Mouse (Mus musculus): Measurements from ENCODE around the gene Dgka.

Gene Dgka

DNA sequence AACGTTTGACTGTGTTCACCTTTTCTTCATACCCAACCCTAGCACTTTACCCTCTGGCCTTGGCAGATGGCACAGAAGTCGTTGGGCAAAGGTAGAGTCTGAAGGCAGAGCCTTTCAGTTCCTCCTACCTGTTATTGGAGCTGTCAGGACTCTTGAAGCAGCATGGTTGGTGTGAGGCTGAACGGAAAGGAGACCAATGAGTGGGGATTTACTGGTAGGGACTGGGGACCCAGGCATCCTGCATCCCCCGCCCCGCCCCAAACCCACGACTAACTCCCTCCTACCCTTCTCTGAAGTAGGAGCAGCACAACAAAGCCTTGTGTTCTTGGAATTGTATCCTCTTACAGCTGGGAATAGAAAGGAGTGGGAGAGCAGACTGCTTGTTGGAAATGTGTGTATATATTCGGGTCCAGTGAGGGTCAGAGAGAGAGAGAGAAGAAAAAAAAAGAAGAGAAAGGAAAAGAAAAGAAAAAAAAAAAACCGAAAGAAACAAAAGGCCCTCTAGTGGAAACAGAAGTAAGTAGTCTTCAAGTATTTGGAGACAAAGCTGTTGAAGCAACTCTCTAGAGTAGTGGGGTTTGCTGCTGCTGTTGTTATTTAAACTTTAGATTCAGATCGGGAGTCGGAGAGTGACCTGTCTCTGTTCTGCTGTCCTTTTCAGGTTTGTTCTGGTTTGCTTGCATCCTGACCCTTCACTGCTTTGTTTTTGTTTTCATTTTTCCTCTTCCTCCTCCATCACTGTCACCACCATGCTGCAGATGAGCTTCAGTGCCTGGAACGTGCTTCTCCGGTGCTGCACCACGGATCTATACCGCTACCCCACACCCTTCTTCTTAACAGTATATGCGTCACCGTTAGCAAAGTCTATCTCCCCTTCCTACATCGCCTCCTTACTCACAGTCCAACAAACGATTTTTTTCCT, at the start of gene Dgka:
Dgka (minus strand) TSS at position 176 of the 922 bp plus-strand sequence.
- no peak for DNase-seq (ENCODE audit: low read depth, low spot score)

- DNase-seq (ENCODE audit: low read depth, low spot score): no peak
Observed at GRCm38 (mm10) chr10:128794391-128794790, 49.7 kb upstream of the Dgka start.

DNA sequence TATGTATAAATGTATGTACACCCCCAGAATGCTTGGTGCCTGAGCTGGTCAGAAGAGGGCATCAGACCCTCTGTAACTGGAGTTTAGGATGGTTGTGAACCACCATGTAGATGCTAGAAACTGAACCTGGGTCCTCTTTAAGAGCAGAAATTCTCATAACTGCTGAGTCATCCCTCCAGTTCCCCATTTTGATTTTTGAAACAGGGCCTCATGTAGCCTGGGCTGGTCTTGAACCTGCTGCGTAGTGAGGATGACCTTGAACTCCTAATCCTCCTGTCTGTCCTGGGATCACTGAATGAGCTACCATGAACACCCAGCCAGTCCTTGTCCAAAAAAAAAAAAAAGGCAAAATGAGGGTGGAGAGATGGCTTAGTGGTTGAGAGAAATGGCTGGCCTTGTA, 48.6 kb upstream of the Dgka start:
- no peak for DNase-seq (ENCODE audit: low read depth, low spot score)

GRCm38 (mm10) chr10:128792041-128792440, 47.4 kb upstream of the Dgka start:
- no peak for DNase-seq (ENCODE audit: low read depth, low spot score)

GRCm38 (mm10) chr10:128790398-128791124, 45.9 kb upstream of the Dgka start, which contains the start of gene Mmp19:
TSS of gene Mmp19 (plus strand) at chr10:128790910.
- no peak for DNase-seq (ENCODE audit: low read depth, low spot score)

- DNase-seq (ENCODE audit: low read depth, low spot score): no peak
Observed at GRCm38 (mm10) chr10:128780200-128780599, 35.5 kb upstream of the Dgka start.

DNA sequence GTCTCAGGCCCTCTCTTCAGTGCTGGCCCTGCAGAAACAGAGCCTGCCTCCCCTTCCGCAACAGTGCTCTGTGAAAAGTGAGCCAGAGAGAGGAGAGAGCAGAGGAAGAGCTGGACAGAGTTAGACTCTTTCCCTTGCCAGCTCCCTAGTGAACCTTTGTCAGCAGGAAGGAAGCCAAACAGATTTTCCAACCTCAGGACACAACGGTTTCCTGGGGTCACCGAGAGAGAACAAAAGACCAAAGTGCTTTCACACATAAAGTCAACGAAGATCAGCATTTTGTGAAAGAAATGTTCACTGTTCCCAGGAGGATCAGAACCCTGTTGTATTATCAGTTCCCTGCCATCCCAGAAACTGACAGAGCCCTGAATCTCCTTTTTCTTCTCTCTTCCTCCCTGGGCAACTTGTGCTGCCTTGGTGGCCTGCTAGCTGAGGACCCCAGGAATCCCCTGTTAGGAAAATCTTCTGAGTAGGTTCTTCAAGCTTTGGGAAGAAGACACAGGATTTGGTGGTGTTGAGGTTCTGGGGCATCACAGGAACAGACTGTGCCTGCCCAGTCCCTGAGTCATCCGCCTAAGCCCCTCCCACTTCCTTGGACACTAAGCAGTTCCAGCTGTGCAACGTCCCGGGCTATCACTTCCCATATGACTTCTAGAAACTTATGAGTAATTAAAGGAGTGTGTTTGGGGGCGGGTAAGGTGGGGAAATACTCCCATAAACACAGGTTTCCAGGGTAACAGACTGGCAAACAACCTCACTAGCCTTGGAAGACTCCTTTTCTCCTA, 34.5 kb upstream of the Dgka start:
- no peak for DNase-seq (ENCODE audit: low read depth, low spot score)

- DNase-seq (ENCODE audit: low read depth, low spot score): no peak
Observed at GRCm38 (mm10) chr10:128778441-128778840, 33.8 kb upstream of the Dgka start.

DNA sequence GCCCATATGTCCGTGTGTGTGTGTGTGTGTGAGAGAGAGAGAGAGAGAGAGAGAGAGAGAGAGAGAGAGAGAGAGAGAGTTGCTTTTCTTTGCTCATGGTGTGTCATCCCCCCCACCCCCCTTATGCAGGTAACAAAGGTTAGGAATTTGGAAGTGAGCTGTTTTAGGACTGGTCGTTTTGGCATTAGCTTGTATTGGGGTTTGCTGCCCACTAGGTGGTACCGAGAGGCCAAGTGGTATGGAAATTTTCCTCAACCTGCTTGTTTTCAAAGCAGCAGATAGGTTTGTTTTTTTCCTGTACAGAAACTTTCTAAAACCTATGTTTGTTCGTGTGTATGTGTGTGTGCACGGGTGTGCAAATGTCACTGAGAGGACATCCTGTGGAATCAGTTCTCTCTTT, 29.0 kb upstream of the Dgka start:
- DNase-seq (ENCODE audit: low read depth, low spot score): no peak

- no peak for DNase-seq (ENCODE audit: low read depth, low spot score)
Observed at GRCm38 (mm10) chr10:128772895-128773294, 28.2 kb upstream of the Dgka start.

- DNase-seq (ENCODE audit: low read depth, low spot score): peak; percentile 90
Observed at GRCm38 (mm10) chr10:128748252-128748864, 3.7 kb upstream of the Dgka start.

DNA sequence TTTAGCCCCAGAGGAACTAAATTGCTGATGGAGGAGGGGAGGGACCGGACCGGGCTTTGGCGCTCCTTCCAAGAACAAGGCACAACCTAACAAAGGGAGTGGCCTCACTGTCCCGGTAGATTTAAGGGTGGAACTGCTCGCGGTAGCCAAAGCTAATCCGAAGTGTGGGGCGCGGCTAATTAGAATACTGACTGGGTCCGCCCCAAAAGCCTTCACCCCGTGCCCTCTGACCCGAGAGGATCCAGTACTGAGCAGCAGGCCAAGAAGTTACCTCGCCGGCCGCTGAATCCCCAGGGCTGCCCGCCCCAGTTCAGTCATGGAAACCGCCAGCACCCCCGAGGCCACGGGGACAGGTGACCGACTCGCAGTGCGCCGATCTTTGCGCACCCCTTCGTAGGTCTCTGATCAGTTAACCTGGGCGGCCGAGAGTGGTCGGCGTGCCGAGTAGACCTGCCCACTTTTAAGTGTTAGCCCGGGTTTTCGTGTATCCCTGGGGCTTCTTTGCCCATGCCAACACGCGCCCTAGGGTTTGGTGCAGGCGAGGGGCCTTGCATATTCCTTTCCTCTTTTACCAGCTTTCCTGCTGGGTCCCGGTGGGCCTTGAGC, 3.1 kb upstream of the Dgka start, which contains the start of gene Pym1:
Pym1 (plus strand) TSS at position 244 of the 606 bp plus-strand sequence.
- DNase-seq (ENCODE audit: low read depth, low spot score): peak; percentile 17

- no peak for DNase-seq (ENCODE audit: low read depth, low spot score)
Observed at GRCm38 (mm10) chr10:128746972-128747645, 2.5 kb upstream of the Dgka start.

GRCm38 (mm10) chr10:128745946-128746613, 1.4 kb upstream of the Dgka start:
- no peak for DNase-seq (ENCODE audit: low read depth, low spot score)

GRCm38 (mm10) chr10:128744211-128744610, 444 bp downstream of the Dgka start:
- DNase-seq (ENCODE audit: low read depth, low spot score): no peak

GRCm38 (mm10) chr10:128743791-128744191, 864 bp downstream of the Dgka start:
- DNase-seq (ENCODE audit: low read depth, low spot score): no peak

DNA sequence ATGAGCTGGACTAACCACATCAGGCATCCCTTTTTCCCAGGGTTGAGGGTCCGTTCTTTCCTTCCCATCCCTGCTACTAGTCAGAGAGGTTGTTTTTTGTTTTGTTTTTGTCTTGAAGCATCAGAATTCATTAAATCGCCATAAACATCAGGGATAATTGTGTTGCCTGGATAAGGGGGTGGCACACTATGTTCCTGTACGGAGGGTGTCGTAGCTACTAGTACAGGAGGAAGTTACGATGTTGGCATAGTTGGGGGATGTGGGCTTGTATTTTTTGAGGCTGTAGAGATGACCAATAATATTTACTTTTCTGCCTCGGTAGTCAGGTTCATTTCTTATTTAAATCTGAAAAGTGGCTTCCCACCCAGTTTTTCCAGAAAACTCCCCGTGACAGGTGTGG, 1.4 kb downstream of the Dgka start:
- no peak for DNase-seq (ENCODE audit: low read depth, low spot score)

GRCm38 (mm10) chr10:128742616-128743015, 2.0 kb downstream of the Dgka start:
- no peak for DNase-seq (ENCODE audit: low read depth, low spot score)

DNA sequence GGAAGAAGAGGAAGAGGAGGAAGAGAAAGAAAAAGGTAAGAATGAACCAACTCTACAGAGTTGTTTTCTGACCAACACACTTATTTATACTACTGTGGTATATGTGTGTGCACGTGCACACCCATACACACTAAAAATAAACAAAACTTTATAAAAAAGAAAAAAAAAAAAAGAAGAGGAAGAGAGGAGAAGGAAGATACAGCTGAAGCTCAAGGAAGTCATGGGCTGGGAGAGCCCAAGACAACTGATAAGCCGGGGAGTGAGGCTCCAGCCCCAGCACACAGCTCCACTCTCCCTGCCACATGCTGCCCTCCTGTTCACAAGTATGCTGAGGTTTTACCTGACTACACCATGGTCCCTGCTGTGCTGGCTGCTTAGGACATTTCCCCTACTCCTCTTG, 4.4 kb downstream of the Dgka start:
- DNase-seq (ENCODE audit: low read depth, low spot score): no peak

DNA sequence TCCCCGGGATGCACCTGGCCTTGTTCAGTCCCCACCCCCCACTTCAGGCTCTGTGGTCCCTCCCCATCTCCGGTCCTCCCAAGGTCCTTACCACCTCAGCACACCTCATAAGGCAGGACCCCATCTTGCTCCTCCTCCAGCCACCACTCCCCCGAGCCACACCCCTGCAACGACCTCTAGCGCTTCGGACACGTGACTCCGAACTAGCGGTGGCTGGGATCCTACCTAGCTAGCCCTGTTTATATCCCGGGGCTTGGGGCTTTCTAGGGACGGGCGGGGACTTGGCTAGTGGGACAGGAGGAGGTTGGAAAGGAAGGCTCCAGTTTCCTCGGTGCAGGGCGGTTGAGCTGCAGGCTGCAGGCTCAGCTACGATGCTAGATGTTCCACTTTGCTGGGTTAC, 7.2 kb downstream of the Dgka start:
- DNase-seq (ENCODE audit: low read depth, low spot score): no peak
